Mouse (Mus musculus): ENCODE measurements around the gene Gdpd1. TPM values are rescaled to one million over a fixed set of nuclear protein-coding genes. Genes with fewer than 3 reads are reported as not detected.
A peak's percentile ranks its signal among the peaks of the same experiment; 100 is the strongest.

The Gdpd1 gene
- polyA plus RNA-seq, 1 experiment from 2014 or later = 24.2 TPM

- no peaks in the 10 kb centered on the region for H3K36me3 ChIP-seq
- H3K4me3 ChIP-seq (replicated peaks) = no peak overlapping the region
- no peak for ATAC-seq (replicated peaks; ENCODE audit: low FRiP score)
- no peak overlapping the region for H3K9ac ChIP-seq
- H3K4me1 ChIP-seq = peaks cover 36% of the 10 kb centered on the region
- peak overlapping the region; percentile 23; the same call in 1 of the 2 replicates for H3K27ac ChIP-seq
- 46% methylated on average over 6 of the region's 6 CpGs for WGBS
- H3K9me3 ChIP-seq (replicated peaks) = no peaks in the 10 kb centered on the region
- no peak overlapping the region for H3K4me2 ChIP-seq
- no peaks in the 10 kb centered on the region for H3K27me3 ChIP-seq
Observed at GRCm38 (mm10) chr11:86995625-86996221, 78.1 kb downstream of the Gdpd1 start.

- Histone ChIP-seq H3K9me3 (replicated peaks) (no peaks in the 10 kb centered on the region), H3K36me3 (no peaks in the 10 kb centered on the region), H3K9ac (no peak overlapping the region), H3K27ac (no peak overlapping the region), H3K4me1 (peaks cover 43% of the 10 kb centered on the region), H3K4me3 (replicated peaks) (no peak overlapping the region), H3K27me3 (no peaks in the 10 kb centered on the region), H3K4me2 (no peak overlapping the region)
- no peak for ATAC-seq (replicated peaks; ENCODE audit: low FRiP score)
- 56% methylated on average over 10 of the region's 10 CpGs for WGBS
Observed at GRCm38 (mm10) chr11:86994791-86995624, 78.9 kb downstream of the Gdpd1 start.

- H3K4me2 ChIP-seq = peak overlapping the region; percentile 86
- H3K27me3 ChIP-seq = no peaks in the 10 kb centered on the region
- no peak overlapping the region for H3K9ac ChIP-seq
- H3K36me3 ChIP-seq = no peaks in the 10 kb centered on the region
- peak overlapping the region; percentile 94; the same call in 1 of the 2 replicates for H3K27ac ChIP-seq
- no peak for ATAC-seq (replicated peaks; ENCODE audit: low FRiP score)
- H3K4me1 ChIP-seq = peaks cover 49% of the 10 kb centered on the region
- peak overlapping the region; percentile 90 for H3K4me3 ChIP-seq (replicated peaks)
- WGBS = 13% methylated on average over 6 of the region's 6 CpGs
- H3K9me3 ChIP-seq (replicated peaks) = no peaks in the 10 kb centered on the region
Observed at GRCm38 (mm10) chr11:86994330-86994729, 79.5 kb downstream of the Gdpd1 start.

GRCm38 (mm10) chr11:86993041-86994037 is 80.5 kb downstream of the Gdpd1 start, which contains the start of gene Ypel2:
Ypel2 (minus strand) TSS chr11:86993707.
- H3K27me3 ChIP-seq = no peaks in the 10 kb centered on the region
- WGBS = under 1% methylated on average over 96 of the region's 96 CpGs
- peaks cover 50% of the 10 kb centered on the region for H3K4me1 ChIP-seq
- H3K9me3 ChIP-seq (replicated peaks) = no peaks in the 10 kb centered on the region
- peak within 1 kb of the TSS; percentile 90 for H3K4me3 ChIP-seq (replicated peaks)
- peak within 1 kb of the TSS; percentile 73 for H3K9ac ChIP-seq
- peak within 1 kb of the TSS; percentile 94 for H3K27ac ChIP-seq
- peak within 1 kb of the TSS; percentile 86 for H3K4me2 ChIP-seq
- no peaks in the 10 kb centered on the region for H3K36me3 ChIP-seq
- ATAC-seq (replicated peaks; ENCODE audit: low FRiP score) = peak; percentile 99

- 2% methylated on average over 13 of the region's 13 CpGs for WGBS
- Histone ChIP-seq H3K9ac (peak overlapping the region; percentile 73), H3K4me2 (peak overlapping the region; percentile 86), H3K9me3 (replicated peaks) (no peaks in the 10 kb centered on the region), H3K4me1 (peaks cover 50% of the 10 kb centered on the region), H3K27me3 (no peaks in the 10 kb centered on the region), H3K27ac (peak overlapping the region; percentile 94), H3K4me3 (replicated peaks) (peak overlapping the region; percentile 90), H3K36me3 (no peaks in the 10 kb centered on the region)
- ATAC-seq (replicated peaks; ENCODE audit: low FRiP score) = no peak
Observed at GRCm38 (mm10) chr11:86992461-86992988, 81.3 kb downstream of the Gdpd1 start.

- Histone ChIP-seq H3K27ac (no peak overlapping the region), H3K36me3 (no peaks in the 10 kb centered on the region), H3K9me3 (replicated peaks) (no peaks in the 10 kb centered on the region), H3K9ac (no peak overlapping the region), H3K4me1 (peaks cover 50% of the 10 kb centered on the region), H3K27me3 (no peaks in the 10 kb centered on the region), H3K4me3 (replicated peaks) (peak overlapping the region; percentile 90), H3K4me2 (peak overlapping the region; percentile 86)
- no peak for ATAC-seq (replicated peaks; ENCODE audit: low FRiP score)
- 59% methylated on average over 4 of the region's 4 CpGs for WGBS
Observed at GRCm38 (mm10) chr11:86991241-86991640, 82.6 kb downstream of the Gdpd1 start.

- H3K4me1 ChIP-seq = peaks cover 46% of the 10 kb centered on the region
- H3K4me2 ChIP-seq = peak overlapping the region; percentile 31
- no peaks in the 10 kb centered on the region for H3K9me3 ChIP-seq (replicated peaks)
- 58% methylated on average over 3 of the region's 3 CpGs for WGBS
- no peaks in the 10 kb centered on the region for H3K27me3 ChIP-seq
- H3K9ac ChIP-seq = no peak overlapping the region
- no peak for ATAC-seq (replicated peaks; ENCODE audit: low FRiP score)
- H3K27ac ChIP-seq = no peak overlapping the region
- peak overlapping the region; percentile 4; the same call in 1 of the 2 replicates for H3K4me3 ChIP-seq (replicated peaks)
- H3K36me3 ChIP-seq = no peaks in the 10 kb centered on the region
Observed at GRCm38 (mm10) chr11:86990309-86990708, 83.6 kb downstream of the Gdpd1 start.

- Histone ChIP-seq H3K36me3 (no peaks in the 10 kb centered on the region), H3K4me3 (replicated peaks) (no peak overlapping the region), H3K27ac (no peak overlapping the region), H3K4me2 (no peak overlapping the region), H3K9me3 (replicated peaks) (no peaks in the 10 kb centered on the region), H3K4me1 (peaks cover 14% of the 10 kb centered on the region), H3K9ac (no peak overlapping the region), H3K27me3 (no peaks in the 10 kb centered on the region)
- ATAC-seq (replicated peaks; ENCODE audit: low FRiP score) = no peak
- WGBS = 74% methylated on average over 3 of the region's 3 CpGs
Observed at GRCm38 (mm10) chr11:86984990-86985389, 88.9 kb downstream of the Gdpd1 start.

MicroRNAs encoded within 50 kb of the gene (microRNA counts, 519-probe panel; counts per million panel counts)
- microRNA mmu-miR-301a = 3,507 counts per million, percentile 91 among the panel's probes with 10 or more counts

Small RNAs within 50 kb of the gene (microRNA-seq; reads per million reads assigned to microRNA genes)
- gene Mir301 = 724 reads per million, percentile 77 among the genes with 10 or more reads in this experiment

Other genes starting within 250 kb of the Gdpd1 start
- 10.1 and 10.4 TPM in 2 replicates for gene Ypel2, start 80.4 kb downstream of the Gdpd1 start, polyA plus RNA-seq (2015; fragmentation: Nextera tagmentation; extraction: Ambion mirVana)
- gene Smg8, start 12.7 kb upstream of the Gdpd1 start, polyA plus RNA-seq (2015; fragmentation: Nextera tagmentation; extraction: Ambion mirVana) = 21.2 and 22.1 TPM in 2 replicates
- 12.1 and 12.3 TPM in 2 replicates for gene Prr11, start 34.6 kb upstream of the Gdpd1 start, polyA plus RNA-seq (2015; fragmentation: Nextera tagmentation; extraction: Ambion mirVana)
- 61.0 and 66.0 TPM in 2 replicates for gene Ska2, start 35.2 kb upstream of the Gdpd1 start, polyA plus RNA-seq (2015; fragmentation: Nextera tagmentation; extraction: Ambion mirVana)
- gene Trim37, start 53.0 kb upstream of the Gdpd1 start, polyA plus RNA-seq (2015; fragmentation: Nextera tagmentation; extraction: Ambion mirVana) = 29.1 and 33.4 TPM in 2 replicates